Mouse (Mus musculus) kidney, embryonic 16.5 days (tissue): ENCODE results near the gene Zkscan1. TPM values are rescaled to one million over a fixed set of nuclear protein-coding genes. Genes with fewer than 3 reads are reported as not detected.

Experiments used
- ATAC-seq: fragments of 200-750 bp; cut with Nextera tagmentation; 2 replicates; pipeline ENCODE4 v1.8.0; 2017; ENCODE audit warnings: moderate TSS enrichment; ENCODE audit not compliant: low FRiP score, low TSS enrichment
- H3K27ac ChIP-seq: fragments of 300-500 bp; sonication (generic); 2 replicates; pipeline ENCODE4 v1.5.1; 2014; ENCODE audit warnings: low read length
- H3K27me3 ChIP-seq: fragments of 300-500 bp; sonication (generic); 2 replicates; pipeline ENCODE4 v1.6.1; 2014; ENCODE audit warnings: low read length, control low read depth, mixed read lengths; ENCODE audit not compliant: insufficient read depth
- H3K36me3 ChIP-seq: fragments of 300-500 bp; sonication (generic); 2 replicates; pipeline ENCODE4 v1.6.1; 2014; ENCODE audit warnings: low read length, control low read depth, mixed read lengths; ENCODE audit not compliant: insufficient read depth
- H3K4me1 ChIP-seq: fragments of 300-500 bp; sonication (generic); 2 replicates; pipeline ENCODE4 v1.6.1; 2014; ENCODE audit warnings: low read length, control low read depth, mixed read lengths; ENCODE audit not compliant: insufficient read depth
- H3K4me2 ChIP-seq: fragments of 300-500 bp; sonication (generic); replicated peaks from 2 replicates; pipeline ENCODE4 v1.6.1; 2014; ENCODE audit warnings: low read depth, low read length
- H3K4me3 ChIP-seq: fragments of 300-500 bp; sonication (generic); 2 replicates; pipeline ENCODE4 v1.5.1; 2014; ENCODE audit warnings: mild to moderate bottlenecking, low read length
- H3K9ac ChIP-seq: fragments of 300-500 bp; sonication (generic); replicated peaks from 2 replicates; pipeline ENCODE4 v1.6.1; 2014; ENCODE audit warnings: low read length
- H3K9me3 ChIP-seq: fragments of 300-500 bp; sonication (generic); 2 replicates; pipeline ENCODE4 v1.6.1; 2016; ENCODE audit warnings: low read length, control low read depth
- WGBS: fragments of 180-500 bp; shearing (Covaris S2); extraction: QIAGEN DNeasy Blood & Tissue Kit; methylation state at CpG from one replicate; pipeline ENCODE4 v1.1.7; 2014; 5-methylcytosine and 5-hydroxymethylcytosine counted together
- polyA plus RNA-seq: library from polyadenylated mRNA; unstranded; fragments of >200 nt; fragmentation: Nextera tagmentation; extraction: Ambion mirVana; gene quantifications from 2 replicates; pipeline ENCODE4 v1.2.1, GENCODE M21; 2015

Zkscan1 gene
- polyA plus RNA-seq, 1 experiment from 2014 or later = 22.7 TPM

DNA sequence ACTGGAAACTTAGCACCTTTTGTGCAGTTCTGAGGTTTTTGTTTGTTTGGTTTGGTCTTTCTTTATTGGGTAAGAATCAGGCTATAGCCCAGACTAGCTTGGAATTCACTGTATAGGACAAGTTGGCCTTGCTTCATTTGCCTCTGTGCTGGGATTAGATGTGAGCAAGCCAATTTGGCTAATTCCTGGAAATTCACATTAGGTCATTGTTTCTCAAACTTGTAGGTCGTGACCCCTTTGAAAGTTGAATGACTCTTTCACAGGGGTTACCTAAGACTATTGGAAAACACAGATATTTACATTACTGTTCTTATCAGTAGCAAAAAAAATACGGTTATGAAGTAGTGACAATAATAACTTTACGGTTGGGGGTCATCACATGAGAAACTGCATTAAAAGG lies 69.5 kb downstream of the Zkscan1 start:
- H3K9ac ChIP-seq = 0 out of 2 replicates have a peak overlapping the region, but pooled peaks have one; percentile 97
- H3K4me1 ChIP-seq = peaks cover 9% of the 10 kb centered on the region; the same call in 1 of the 2 replicates
- peaks cover 24% of the 10 kb centered on the region for H3K36me3 ChIP-seq
- peak overlapping the region; percentile 83 for H3K4me3 ChIP-seq
- WGBS = 84% methylated on average over 3 of the region's 3 CpGs
- no peaks in the 10 kb centered on the region for H3K9me3 ChIP-seq
- ATAC-seq = no peak
- peak overlapping the region; percentile 80 for H3K4me2 ChIP-seq
- H3K27me3 ChIP-seq = no peaks in the 10 kb centered on the region
- H3K27ac ChIP-seq = no peak overlapping the region

DNA sequence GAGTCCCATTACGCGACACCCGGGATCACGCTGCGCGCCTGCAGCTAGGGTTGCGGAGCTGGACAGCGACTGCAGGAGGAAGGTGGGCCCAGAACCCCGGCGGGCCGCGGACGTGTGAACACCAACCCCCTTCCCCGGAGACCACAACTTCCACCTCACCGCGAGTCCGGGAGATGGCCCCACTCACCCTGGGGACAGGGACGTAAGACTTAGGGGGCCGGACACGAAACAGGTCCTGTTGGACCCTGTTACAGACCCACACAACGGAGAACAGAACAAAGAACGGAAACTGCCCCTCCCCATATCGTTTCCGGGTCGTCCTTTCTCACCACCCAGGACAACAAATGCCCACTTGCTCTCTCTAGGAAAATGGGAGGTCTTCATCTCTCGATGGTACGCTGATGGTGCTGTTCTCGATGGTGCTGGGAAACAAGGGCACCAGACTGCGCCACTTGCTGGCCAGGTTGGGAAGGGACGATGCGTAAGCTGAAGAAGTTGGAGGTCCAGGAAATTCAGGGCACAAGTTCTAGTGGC lies 70.6 kb downstream of the Zkscan1 start, which contains the start of gene Zfp113:
Gene Zfp113 (minus strand): TSS at position 302 of the 534 bp plus-strand sequence.
- H3K36me3 ChIP-seq = peaks cover 20% of the 10 kb centered on the region
- ATAC-seq = peak; percentile 96
- H3K9ac ChIP-seq = peak within 1 kb of the TSS; percentile 97
- no peaks in the 10 kb centered on the region for H3K9me3 ChIP-seq
- H3K27ac ChIP-seq = peak within 1 kb of the TSS; percentile 95
- H3K4me3 ChIP-seq = peak within 1 kb of the TSS; percentile 83
- under 1% methylated on average over 31 of the region's 31 CpGs for WGBS
- peak within 1 kb of the TSS; percentile 80 for H3K4me2 ChIP-seq
- peaks cover 9% of the 10 kb centered on the region; the same call in 1 of the 2 replicates for H3K4me1 ChIP-seq
- H3K27me3 ChIP-seq = no peaks in the 10 kb centered on the region

Other genes starting within 250 kb of the Zkscan1 start
- 0.67 and 2.0 TPM in 2 replicates for gene Pilra, start 248.8 kb upstream of the Zkscan1 start, polyA plus RNA-seq
- 0.47 TPM in 1 of 2 replicates, not detected in the other for gene Pilrb1, start 227.0 kb upstream of the Zkscan1 start, polyA plus RNA-seq
- gene Pilrb2, start 213.3 kb upstream of the Zkscan1 start, polyA plus RNA-seq = 0.40 and 1.0 TPM in 2 replicates
- 0.09 TPM in 1 of 2 replicates, not detected in the other for gene Cyp3a13, start 163.5 kb upstream of the Zkscan1 start, polyA plus RNA-seq
- 0.04 TPM in 1 of 2 replicates, not detected in the other for gene Gjc3, start 122.0 kb upstream of the Zkscan1 start, polyA plus RNA-seq
- not detected in 2 replicates for gene Azgp1, start 103.6 kb upstream of the Zkscan1 start, polyA plus RNA-seq
- gene Smok3a, start 63.8 kb upstream of the Zkscan1 start, polyA plus RNA-seq = not detected in 2 replicates
- gene Smok3b, start 63.7 kb upstream of the Zkscan1 start, polyA plus RNA-seq = not detected in 2 replicates
- not detected in 2 replicates for gene Smok3c, start 31.9 kb upstream of the Zkscan1 start, polyA plus RNA-seq
- gene Zscan21, start 31.8 kb downstream of the Zkscan1 start, polyA plus RNA-seq = 73.4 and 76.4 TPM in 2 replicates
- 22.1 and 29.5 TPM in 2 replicates for gene Zfp113, start 70.7 kb downstream of the Zkscan1 start, polyA plus RNA-seq
- 348 and 375 TPM in 2 replicates for gene Cops6, start 76.0 kb downstream of the Zkscan1 start, polyA plus RNA-seq
- gene Ap4m1, start 86.9 kb downstream of the Zkscan1 start, polyA plus RNA-seq = 26.1 and 29.5 TPM in 2 replicates
- gene Mcm7, start 87.3 kb downstream of the Zkscan1 start, polyA plus RNA-seq = 223 and 230 TPM in 2 replicates
- 104 and 109 TPM in 2 replicates for gene Taf6, start 102.4 kb downstream of the Zkscan1 start, polyA plus RNA-seq
- 64.7 and 67.0 TPM in 2 replicates for gene Cnpy4, start 102.4 kb downstream of the Zkscan1 start, polyA plus RNA-seq
- 9.6 and 11.2 TPM in 2 replicates for gene Mblac1, start 109.2 kb downstream of the Zkscan1 start, polyA plus RNA-seq
- 0.06 TPM in 2 replicates for gene Nxpe5, start 140.8 kb downstream of the Zkscan1 start, polyA plus RNA-seq
- 61.2 and 70.0 TPM in 2 replicates for gene Lamtor4, start 170.4 kb downstream of the Zkscan1 start, polyA plus RNA-seq
- 5.0 and 6.6 TPM in 2 replicates for gene BC037034, start 178.9 kb downstream of the Zkscan1 start, polyA plus RNA-seq
- gene Gal3st4, start 187.8 kb downstream of the Zkscan1 start, polyA plus RNA-seq = 2.3 and 2.7 TPM in 2 replicates
- 0.15 and 0.28 TPM in 2 replicates for gene Gm43720, start 194.9 kb downstream of the Zkscan1 start, polyA plus RNA-seq
- 31.2 and 32.8 TPM in 2 replicates for gene Gpc2, start 194.9 kb downstream of the Zkscan1 start, polyA plus RNA-seq
- 4.3 TPM in 2 replicates for gene Stag3, start 195.2 kb downstream of the Zkscan1 start, polyA plus RNA-seq